Mouse (Mus musculus): ENCODE measurements around the gene Prmt8. TPM values are rescaled to one million over a fixed set of nuclear protein-coding genes. Genes with fewer than 3 reads are reported as not detected.
A peak's percentile ranks its signal among the peaks of the same experiment; 100 is the strongest.

Gene Prmt8
- total RNA-seq (2021), result 10 to 100 TPM; 63.8 to 66.2 TPM

DNA sequence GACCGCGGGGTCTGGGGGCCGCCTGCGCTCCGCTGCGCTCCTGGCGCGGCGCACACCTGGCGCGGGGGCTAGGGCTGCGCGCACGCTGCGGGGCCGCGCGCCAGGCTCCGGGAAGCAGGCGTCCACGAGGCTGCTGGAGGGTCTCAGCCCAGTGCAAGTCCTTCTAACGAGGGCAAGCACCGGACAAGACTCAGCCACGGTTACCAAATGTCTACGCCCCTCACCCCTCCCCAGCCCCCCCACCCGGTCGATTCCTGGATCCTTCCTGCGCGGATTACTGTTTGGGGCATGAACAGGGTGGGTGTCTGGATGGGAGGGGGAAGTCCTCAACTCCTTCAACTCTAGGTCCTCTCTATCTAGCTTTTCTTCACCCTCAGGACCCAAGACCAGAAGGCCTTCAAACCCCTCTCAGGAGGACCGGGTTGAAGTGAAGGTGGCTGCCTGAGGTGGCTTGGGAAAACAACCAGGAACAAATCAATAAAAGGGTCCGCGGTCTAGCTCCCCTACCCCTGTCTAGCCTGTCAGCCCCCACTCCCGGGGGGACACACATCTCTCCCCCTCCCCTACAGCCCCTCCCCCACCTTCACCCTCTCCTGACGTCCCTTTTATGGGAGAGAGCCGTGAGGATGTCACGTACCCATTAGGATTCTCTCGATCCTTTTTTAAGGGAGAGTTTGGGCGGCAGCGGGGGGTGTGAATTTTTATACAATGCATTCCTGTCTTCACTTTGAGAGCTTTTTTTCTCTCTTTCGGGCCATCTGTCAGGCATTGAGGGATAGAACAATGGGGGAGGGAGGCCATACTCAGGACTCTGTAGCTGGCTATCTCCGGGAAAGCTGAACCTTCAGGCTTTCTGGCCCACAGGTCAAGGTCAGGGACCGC lies at the start of gene Prmt8:
Gene Prmt8 (minus strand): TSS at position 198 of the 882 bp plus-strand sequence.
- peak; percentile 56 to 61 for DNase-seq

DNA sequence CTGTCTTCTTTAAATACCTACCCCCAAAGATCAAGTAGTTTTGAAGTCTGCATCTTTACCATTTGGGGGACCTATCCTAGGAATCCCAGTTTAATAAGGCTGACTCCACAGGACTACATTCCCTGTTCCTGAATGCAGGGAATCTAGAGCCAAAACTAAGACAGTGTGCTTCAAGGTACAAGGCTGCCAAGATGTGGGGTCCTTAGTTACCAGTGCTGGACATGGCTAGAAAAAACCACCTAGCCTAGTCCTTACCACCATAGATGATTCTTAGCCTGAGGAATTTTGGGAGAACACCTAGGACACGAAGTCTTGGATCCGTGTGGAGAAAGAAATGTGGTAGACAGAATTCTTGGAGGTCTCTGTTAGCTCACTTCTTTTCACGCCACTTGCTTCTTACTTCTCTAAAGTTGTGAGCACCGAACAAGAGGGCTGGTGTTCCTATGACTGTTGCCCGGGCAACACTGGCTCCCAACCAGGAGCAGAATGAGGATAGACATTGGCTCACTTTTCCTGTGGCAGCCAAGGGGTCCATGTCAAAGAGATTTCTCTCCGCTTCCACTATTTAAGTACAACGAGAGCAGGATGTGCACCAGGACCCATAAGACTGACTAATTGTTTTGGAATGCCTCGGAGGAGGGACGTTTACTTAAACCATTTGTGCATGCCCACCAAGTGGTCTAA lies 33.9 kb upstream of the Prmt8 start:
- DNase-seq, result peak; percentile 12 to 25

DNA sequence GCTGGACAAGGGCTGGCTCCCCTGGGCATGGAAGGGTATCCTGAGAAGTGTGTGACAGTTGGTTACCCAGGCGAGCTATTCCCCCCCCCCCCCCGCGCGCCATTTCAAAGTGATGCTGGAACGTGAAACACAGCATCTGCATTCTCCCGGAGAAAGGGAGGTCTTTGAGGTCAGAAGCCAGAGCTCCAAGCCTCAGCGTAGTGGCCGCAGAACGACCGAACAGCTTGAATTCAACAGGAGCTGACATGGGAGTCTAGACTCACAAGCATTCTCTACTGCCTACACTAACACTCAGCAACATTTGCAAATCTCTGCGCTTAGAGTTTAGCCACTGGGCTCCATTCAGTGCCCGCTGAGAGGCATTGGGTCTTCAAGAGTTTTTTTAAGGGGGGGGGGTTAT lies 32.9 kb upstream of the Prmt8 start:
- DNase-seq, result no peak

DNA sequence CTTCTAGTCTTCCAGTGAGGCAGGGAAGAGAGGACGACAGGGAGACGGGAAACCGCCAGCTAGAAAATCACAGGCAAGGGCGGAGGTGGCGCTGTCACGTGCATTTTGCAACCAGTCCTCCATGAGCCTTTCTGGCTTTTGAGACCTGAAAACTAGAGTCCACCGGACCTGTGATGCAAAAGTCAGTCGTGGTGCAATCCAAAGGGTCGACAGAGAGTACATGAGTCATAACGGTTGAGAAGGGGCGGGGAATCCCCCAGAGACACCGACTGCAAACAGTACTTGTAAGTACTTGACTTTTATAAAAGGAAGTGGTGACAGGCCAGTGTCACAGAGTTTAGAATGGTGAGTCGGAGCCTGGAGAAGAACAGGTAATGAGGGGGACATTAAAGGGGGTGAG lies 20.8 kb upstream of the Prmt8 start:
- no peak for DNase-seq

DNA sequence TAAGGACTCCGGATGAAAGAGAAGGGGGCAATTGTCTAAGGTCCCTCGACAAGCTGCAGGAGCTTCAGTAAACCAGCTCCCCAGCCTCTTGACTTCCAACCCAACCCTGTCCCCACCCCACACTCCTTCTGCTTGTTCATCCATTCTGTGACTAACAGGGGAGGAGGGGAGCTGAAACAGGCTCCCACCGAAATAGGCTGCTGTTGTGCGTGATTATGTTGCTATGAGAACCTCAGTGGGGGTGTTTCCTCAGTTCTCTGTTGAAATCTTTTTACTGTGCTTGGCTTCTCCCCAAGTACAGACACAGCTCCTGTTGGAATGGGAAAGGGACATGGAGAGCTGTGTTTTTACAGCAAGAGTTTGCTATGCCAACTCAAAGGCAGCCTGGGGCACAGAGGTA lies 1.5 kb upstream of the Prmt8 start:
- peak; percentile 55 to 64 for DNase-seq

DNA sequence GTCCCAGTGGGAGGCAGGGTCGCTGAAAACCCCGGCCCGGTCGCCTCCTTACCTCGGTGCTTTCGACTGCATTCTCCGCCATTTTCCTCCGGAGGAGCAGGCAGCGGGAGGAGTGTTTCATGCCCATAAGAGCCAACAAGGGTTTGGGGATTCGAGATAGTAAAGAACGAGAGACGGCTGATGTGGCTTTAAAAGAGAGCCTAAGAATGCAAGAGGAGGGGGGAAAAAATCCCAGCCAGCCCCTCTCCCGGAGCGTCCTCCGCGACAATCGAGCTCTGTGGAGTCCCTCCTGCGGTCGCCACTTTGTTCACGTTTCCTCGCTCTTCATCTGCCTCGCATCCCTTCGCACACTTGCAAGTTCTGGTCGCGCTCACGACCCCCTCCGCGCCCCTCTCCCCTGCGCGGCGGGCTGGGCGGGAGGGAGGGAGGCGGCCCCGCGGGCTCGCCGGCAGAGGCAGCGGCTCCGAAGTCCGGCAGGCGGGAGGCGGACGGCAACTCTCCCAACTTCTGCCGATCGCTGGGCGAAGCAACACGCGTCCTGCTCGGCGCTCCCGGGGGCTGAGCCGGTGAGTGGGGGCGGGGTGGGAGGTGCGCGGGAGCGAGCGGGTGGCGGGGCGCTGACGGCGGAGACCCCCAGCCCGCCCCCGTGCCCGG lies 524 bp downstream of the Prmt8 start:
- peak; percentile 24 to 42 for DNase-seq

DNA sequence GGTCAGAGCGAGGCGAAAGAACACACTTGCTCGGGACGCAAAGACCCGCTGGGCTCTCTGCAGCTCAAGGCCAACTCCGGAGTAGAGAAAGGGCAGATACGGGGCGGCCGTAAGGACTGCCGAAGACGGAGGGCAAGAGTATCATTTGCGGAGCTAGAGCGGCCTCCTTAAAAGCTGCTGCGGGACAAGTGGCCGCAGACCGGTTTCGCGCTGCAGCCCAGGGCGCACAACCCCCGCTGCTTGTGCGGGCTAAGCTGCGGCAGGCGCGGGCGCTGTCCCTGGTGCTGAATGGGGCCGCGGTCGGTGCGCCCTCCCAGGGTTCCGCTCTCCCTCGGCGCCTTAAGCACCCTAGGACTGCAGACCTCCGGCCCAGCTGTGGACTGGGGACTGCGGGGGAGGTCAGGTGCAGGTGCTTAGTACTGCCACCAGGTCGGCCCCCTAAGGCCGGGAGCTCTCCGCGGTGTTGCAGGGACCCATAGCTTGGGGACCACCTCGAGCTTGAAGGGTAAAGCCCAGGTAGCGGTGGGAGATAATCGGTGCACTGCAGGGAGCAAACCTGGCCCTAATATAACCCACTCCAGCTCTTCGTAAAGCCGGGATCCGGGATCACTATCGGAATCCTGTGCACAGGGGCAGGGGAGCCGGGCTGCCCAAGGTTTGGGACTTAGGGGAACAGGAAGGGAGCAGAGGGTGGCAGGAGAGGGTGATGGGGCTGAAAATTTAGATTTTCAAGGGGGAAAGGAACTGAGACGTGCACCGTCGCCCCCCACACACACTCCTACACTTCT lies 1.4 kb downstream of the Prmt8 start:
- DNase-seq, result peak; percentile 40 to 42

DNA sequence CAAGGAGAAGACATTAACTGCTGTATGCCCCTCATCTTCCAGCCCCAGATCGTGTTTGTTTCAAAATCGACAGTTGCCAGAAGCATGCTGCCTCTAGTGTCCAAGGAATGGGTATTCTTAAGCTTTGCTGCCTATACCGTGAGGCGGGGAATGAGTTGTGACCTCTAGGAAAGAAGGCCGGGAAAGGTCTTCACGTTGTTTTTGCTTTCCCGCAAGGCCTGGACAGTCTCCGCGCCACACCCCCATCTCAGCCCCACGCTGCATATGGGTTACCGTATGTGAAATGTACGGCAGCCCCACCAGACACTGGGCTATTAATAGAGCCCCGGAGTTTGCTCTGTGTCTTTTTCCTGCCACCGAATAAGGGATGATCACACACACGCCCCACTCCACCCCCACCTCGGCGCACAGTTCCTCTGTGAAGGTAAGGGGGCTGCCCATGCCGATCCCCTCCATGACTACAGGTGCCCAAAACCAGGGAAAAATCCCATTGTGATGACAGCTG lies 2.0 kb downstream of the Prmt8 start:
- DNase-seq, result peak; percentile 56 to 68

DNA sequence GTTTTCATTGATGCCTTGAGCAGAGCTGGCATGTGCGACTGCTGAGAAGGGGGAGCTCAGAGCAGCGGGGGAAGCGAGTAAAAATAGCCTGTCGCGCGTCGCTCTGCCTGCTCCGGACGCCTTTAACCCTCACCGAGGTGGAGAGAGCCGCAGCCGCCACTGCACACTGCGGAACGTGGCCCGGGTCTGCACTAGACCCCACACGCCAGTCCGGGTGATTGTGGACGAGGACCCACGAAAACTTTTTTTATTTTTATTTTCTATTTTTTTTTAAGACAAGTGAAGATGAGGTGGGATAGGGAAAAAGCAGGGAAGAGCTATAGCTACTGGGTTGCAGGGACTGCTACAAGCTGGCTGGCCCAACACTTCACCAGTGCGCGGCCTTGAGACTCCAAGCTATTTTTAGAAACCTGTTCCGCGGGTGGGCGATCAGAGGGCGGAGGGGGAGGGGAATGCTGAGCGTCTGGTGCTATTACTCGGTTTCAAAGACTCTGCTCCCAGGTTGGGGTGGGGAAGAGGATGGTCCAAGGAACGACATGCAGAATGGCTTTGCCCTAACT lies 2.6 kb downstream of the Prmt8 start:
- peak; percentile 31 to 43 for DNase-seq

DNA sequence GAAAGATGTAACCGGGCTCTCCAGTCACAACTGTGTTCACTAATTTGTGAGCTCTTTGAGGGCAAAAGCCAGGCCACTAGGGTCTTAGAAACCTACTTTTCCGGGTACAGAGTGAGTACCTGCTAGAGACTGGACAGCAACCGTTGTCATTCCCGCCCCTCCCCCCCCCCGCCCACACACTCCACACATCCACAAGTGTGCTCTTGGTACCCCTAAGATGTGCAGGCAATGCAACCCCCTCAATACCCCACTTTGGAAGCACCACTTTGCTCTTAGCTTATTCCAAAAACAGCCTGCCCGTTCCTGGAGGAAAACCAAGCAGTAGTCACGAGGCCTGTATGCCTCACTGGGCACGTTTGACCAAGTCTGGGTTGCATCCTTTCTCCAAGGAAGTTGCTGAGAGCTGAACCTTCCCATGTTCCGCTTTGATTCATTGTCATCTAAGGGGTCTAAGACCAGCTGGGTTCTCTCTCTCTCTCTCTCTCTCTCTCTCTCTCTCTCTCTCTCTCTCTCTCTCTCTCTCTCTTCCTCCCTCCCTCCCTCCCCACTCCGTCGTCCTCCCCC lies 3.1 kb downstream of the Prmt8 start:
- DNase-seq, result peak in 1 of 2 experiments; percentile 36

DNA sequence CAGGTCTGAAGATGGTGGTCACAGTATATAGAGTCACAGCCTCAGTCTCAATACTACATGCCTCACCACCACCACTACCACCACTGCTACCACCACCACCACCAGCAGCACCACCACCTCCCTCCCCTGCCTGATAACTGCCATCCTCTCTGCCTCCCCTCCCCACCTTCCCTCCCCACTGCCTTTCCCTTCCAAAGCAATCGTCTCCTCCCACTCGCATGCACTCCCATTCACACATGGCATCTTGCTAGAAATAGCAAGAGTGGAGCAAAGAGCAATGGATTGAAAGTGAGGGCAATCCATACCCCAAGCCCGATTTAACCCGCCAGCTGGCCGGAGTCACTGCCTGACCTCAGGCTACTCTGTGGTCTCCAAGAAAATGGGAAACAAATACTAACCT lies 3.7 kb downstream of the Prmt8 start:
- peak in 1 of 2 experiments; percentile 20 for DNase-seq

DNA sequence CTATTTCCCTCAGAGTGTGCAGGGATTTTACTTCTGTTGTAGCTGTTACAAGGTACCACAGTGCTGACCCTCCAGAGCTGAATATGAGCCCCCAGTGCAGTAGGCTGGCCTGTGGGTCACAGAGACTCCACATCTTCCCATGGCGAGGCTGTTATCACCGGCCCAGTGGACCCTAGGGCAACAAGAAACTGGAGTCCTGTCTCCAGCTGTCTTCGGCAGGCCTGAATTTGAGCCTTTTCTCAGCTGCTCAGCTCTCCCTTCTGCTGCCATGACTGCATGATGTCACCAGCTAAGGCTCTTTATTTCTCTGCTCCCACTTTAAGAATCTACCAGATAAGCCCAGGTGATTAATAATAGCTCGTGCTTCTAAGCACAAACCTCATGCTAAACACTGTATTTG lies 11.0 kb downstream of the Prmt8 start:
- DNase-seq, result no peak

DNA sequence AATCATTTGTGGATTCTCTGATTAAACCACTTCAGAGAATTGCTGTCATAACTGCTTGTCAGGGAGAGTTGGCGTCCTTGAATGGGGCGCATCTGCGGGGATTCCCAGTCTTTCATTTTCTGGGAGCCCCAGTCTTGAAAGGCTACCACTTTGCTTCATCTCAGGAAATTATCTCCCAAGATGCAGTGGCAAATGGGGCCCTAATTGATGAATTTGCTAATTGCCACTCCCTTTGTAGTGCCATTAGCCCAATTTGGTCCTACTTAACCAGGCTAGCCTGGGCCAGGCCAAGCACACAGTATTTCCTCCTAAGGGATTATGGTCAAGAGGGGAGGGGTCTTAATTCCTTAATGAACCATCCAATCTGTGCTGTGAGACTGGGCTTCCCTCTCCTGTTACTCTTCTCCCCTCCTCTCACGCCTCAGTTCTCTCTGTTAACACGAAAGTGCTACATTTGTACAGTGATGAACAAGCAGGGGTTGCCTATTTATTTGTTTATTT lies 11.6 kb downstream of the Prmt8 start:
- DNase-seq, result no peak

DNA sequence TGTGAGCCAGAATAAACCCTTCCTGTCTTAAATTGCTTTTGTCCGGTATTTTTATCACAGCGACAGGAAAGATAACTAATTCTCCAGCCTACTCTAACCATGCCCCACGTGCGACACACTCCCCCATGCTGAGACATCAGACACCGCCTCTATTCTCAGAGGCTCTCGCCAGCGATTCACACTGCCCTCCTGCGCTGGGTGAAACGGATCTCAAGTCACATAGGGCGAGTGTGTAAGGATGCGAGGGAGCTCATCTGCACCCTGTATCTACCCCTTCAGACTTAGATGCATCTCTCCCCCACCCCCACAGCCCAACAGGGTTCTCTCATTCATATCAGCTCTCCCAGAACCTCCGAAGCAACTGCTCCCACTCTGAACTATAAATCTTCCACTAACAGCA lies 12.4 kb downstream of the Prmt8 start:
- no peak for DNase-seq

DNA sequence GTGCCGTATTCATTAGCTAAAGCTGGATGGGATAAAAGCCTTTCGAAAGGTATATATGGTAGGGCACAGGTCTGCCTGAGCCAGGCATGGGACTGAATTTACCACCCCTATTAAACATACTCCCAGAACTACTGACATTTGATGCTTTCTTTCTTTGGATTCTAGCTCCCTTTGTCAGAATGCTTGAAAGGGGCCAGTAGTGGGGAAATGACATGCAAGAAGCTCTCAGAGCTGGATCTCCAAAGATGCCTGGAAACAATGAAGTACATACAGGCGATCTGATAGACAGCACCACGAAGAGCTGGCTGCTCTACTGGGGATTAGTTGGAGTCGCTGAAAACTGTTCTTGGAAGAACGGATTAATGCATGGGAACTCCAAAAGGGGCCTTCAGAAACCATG lies 16.0 kb downstream of the Prmt8 start:
- DNase-seq, result no peak

DNA sequence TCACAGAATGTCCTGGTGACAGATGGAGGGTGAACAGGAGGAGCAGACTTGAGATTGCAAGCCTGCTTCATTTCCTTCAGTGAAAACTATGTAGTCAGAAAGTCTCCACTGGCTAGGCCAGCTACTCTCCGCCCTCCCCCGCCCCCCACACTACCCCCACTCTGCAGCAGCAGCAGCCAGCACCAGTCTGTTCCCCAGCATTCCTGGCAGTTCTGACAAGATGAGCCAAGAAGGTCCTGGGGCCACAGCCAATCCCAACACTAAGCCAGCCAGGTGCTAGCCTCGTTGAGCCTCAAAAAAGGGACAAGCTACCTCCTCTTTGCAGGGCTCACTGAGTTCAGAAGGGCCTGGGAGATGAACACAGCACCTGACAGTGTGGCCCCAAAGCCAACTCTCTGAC lies 16.6 kb downstream of the Prmt8 start:
- no peak for DNase-seq

DNA sequence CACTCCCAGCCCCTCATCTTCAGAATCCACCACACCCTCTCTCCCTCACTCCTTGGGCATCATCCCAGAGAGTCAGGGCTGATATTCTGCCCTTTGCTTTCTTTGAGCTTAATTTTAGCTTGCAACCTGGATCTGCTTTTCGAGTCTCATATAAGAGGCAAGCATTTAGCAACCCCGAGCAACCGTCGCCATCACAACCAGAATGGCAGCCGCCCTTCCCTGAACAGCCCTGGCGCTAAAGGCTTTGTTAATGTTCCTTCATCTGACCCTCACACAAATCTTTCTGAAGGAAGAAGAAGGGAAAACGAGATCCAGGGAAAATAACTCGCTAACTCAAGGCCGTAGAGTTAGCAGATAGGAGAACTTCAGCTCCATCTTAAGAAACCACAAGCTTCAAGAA lies 17.8 kb downstream of the Prmt8 start:
- DNase-seq, result no peak

DNA sequence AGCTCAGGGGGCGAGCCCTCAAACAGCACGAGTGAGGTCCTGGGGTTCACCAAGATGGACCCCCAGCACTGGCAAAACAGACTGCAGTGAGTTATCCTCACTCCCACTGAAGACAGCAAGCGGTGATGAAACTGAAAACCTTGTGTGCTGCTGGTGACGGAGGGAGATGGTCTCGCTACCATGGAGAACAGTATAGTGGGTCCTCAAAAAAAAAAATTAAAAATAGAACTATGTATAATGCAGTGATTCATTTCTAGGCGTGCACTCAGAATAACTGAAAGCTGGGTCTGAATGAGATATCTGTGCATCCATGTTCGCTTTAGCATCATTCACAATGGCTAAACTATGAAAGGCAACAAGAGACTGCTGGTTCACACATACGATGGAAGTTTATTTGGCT lies 20.5 kb downstream of the Prmt8 start:
- no peak for DNase-seq

DNA sequence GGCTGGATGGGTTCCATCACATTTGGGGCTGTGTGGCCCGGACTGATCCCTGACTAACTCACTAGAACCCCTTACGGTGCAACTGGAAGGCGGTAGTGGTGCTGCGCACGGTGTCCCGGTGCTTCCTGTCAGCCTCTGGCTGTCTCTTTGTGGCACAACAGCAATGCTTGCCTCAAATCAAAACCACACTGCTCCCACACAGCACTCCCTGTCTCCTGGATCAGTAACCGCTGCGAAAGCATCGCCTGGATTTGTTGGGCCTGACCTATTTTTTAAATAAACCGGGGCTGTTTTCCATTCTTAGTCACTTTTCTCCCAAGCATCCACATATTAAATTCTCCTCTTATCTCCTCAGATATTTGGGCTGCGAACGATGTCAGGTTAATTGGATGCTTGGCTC lies 27.0 kb downstream of the Prmt8 start:
- no peak for DNase-seq

DNA sequence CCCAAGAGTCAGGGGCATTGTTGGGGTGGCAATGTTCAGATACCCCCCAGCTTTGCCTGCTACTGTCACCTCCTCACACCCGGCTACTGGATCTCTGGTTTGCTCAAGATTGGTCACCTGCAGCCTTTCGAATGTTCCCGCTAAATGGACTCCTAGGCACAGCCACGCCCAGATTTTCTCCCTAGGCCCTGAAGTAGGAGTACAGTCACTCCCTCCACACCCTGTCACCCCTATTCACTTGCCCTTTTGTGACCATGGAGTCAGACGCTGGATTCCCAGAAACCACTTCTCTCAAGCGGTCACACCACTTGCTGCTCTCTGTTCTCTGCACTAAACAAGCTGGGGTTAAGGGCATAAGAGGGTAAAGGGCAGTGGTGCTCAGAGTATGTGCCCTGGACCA lies 28.1 kb downstream of the Prmt8 start:
- DNase-seq, result no peak

DNA sequence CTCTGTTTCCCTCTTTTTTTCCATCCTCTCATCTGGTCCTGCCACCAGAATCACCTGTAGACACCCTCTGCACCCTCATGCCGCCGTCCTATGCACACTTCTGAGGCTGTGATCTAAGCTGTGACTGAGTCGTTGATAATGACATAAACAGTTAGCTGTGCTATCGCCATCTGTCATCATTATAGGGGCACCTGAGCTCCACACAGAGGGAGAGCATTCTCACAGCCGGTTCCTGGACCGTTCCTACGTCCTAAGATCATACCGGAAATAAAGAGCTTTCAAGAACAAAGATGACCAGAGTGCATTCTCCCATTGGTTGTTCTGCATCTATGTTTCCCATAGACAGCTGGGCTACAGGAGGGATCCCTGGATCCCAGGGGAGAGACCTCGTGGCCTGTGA lies 28.6 kb downstream of the Prmt8 start:
- DNase-seq, result no peak
